Mouse (Mus musculus) stomach, postnatal 0 days (tissue): ENCODE data around the gene Ptdss2. TPM values are rescaled to one million over a fixed set of nuclear protein-coding genes. Genes with fewer than 3 reads are reported as not detected.

Experiments
- ATAC-seq: fragments of 200-750 bp; cut with Nextera tagmentation; 2 replicates; pipeline ENCODE4 v1.8.0; 2017; ENCODE audit not compliant: low FRiP score, low TSS enrichment
- DNase-seq: peaks from one replicate; pipeline ENCODE4 v3.0.0-alpha.2; 2016; ENCODE audit warnings: low spot score
- H3K27ac ChIP-seq: fragments of 300-500 bp; sonication (generic); replicated peaks from 2 replicates; pipeline ENCODE4 v1.5.1; 2014; ENCODE audit warnings: mild to moderate bottlenecking, control low read depth
- H3K27me3 ChIP-seq: fragments of 300-500 bp; sonication (generic); 2 replicates; pipeline ENCODE4 v1.6.1; 2014; ENCODE audit warnings: low read length; ENCODE audit not compliant: control insufficient read depth, insufficient read depth
- H3K36me3 ChIP-seq: fragments of 300-500 bp; sonication (generic); 2 replicates; pipeline ENCODE4 v1.6.1; 2014; ENCODE audit warnings: low read length, mixed read lengths; ENCODE audit not compliant: control insufficient read depth, insufficient read depth
- H3K4me1 ChIP-seq: fragments of 300-500 bp; sonication (generic); replicated peaks from 2 replicates; pipeline ENCODE4 v1.6.1; 2014; ENCODE audit warnings: antibody characterized with exemption; ENCODE audit not compliant: control insufficient read depth, insufficient read depth
- H3K4me2 ChIP-seq: fragments of 300-500 bp; sonication (generic); replicated peaks from 2 replicates; pipeline ENCODE4 v1.6.1; 2014; ENCODE audit warnings: low read depth, mild to moderate bottlenecking, control low read depth, moderate library complexity
- H3K4me3 ChIP-seq: fragments of 300-500 bp; sonication (generic); 2 replicates; pipeline ENCODE4 v1.5.1; 2014; ENCODE audit warnings: low read depth, low read length, control low read depth
- H3K9ac ChIP-seq: fragments of 300-500 bp; sonication (generic); 2 replicates; pipeline ENCODE4 v1.6.1; 2014; ENCODE audit warnings: mild to moderate bottlenecking, low read length, control low read depth, mixed read lengths
- H3K9me3 ChIP-seq: fragments of 300-500 bp; sonication (generic); 2 replicates; pipeline ENCODE4 v1.6.1; 2016; ENCODE audit warnings: low read length; ENCODE audit not compliant: control insufficient read depth
- CTCF ChIP-seq: IDR thresholded peaks from 2 replicates; pipeline ENCODE4 v1.5.1; 2016; ENCODE audit warnings: antibody characterized with exemption, low read depth, mild to moderate bottlenecking, moderate library complexity
- EP300 ChIP-seq: optimal IDR thresholded peaks from 2 replicates; pipeline ENCODE3; 2016; ENCODE audit warnings: antibody characterized with exemption
- WGBS: fragments of 180-500 bp; shearing (Covaris S2); extraction: QIAGEN DNeasy Blood & Tissue Kit; methylation state at CpG from one replicate; pipeline ENCODE4 v1.1.7; 2014; 5-methylcytosine and 5-hydroxymethylcytosine counted together
- polyA plus RNA-seq: library from polyadenylated mRNA; unstranded; fragments of >200 nt; fragmentation: Nextera tagmentation; extraction: Ambion mirVana; gene quantifications from 2 replicates; pipeline ENCODE4 v1.2.1, GENCODE M21; 2015

Ptdss2 gene
- polyA plus RNA-seq, 1 experiment from 2014 or later: 22.9 TPM

DNA sequence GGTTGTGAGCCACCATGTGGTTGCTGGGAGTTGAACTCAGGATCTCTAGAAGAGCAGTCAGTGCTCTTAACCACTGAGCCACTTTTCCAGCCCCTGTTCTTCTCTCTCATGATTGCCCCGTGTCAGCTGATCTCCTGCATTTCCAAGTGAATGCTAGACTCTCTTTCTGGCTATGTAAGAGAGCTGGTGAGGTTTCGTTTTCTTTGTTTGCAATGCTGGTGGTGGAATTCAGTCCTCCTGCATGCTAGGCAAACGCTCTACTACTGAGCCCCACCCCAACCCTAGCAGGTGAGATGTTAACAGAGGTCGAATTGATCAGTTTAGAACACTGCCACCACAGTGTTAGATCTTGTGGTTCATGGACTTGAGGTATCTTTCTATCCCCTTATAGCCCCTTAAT is 26.5 kb downstream of the Ptdss2 start:
- no peak overlapping the region for H3K4me3 ChIP-seq
- no peak overlapping the region for H3K27ac ChIP-seq
- no peaks in the 10 kb centered on the region for H3K9me3 ChIP-seq
- H3K4me1 ChIP-seq: no peaks in the 10 kb centered on the region
- peaks cover 4% of the 10 kb centered on the region; the same call in 1 of the 2 replicates for H3K36me3 ChIP-seq
- 62% methylated on average over 4 of the region's 4 CpGs for WGBS
- no peaks in the 10 kb centered on the region for H3K27me3 ChIP-seq
- H3K9ac ChIP-seq: no peak overlapping the region
- TF ChIP-seq CTCF (no peak), EP300 (no peak)
- no peak overlapping the region for H3K4me2 ChIP-seq
- DNase-seq (peak; percentile 37), ATAC-seq (peak; percentile 66)

DNA sequence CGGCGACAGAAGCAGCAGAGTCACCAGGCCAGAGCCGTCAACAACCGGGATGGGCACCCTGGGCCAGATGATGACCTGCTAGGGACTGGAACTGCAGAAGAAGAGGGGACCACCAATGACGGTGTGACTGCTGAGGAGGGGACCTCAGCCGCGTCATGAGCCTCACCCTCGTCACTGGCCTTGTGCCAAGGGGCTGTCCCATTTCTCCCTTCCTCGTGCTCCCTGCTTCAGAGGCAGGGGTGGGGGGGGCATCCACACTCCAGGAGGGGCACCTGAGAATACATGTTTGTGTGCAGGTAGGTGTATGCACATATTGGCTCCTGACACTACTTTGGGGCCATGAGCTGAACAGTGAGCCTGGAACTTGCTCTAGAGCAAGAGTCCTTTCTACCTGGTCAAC is 33.2 kb downstream of the Ptdss2 start:
- no peak overlapping the region for H3K27ac ChIP-seq
- H3K9ac ChIP-seq: no peak overlapping the region
- no peak overlapping the region for H3K4me3 ChIP-seq
- DNase-seq: no peak
- peaks cover 16% of the 10 kb centered on the region; the same call in 1 of the 2 replicates for H3K36me3 ChIP-seq
- no peak for TF ChIP-seq EP300
- TF ChIP-seq CTCF: no peak
- peaks cover 4% of the 10 kb centered on the region; the same call in 1 of the 2 replicates for H3K9me3 ChIP-seq
- H3K4me2 ChIP-seq: no peak overlapping the region
- ATAC-seq: no peak
- H3K4me1 ChIP-seq: no peaks in the 10 kb centered on the region
- H3K27me3 ChIP-seq: no peaks in the 10 kb centered on the region
- 75% methylated on average over 9 of the region's 9 CpGs for WGBS

DNA sequence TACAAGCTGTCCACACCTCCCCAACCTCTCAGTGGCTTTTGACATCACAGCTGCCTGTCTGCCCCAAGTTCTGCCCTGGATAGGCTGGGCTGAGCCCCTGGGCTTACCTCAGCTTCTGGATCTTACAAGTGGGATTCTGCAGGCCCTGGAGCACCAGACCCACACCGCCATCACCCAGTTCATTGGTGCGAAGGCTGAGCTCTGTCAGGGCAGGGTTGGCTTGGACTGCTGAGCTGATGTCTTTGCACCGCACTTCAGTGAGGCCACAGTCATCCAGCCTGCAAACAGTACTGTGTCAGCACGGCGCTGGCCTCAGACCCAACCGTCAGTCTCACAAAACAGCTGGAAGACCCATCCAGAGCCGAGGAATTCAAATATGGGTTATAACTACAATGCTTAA is 42.2 kb downstream of the Ptdss2 start:
- H3K9ac ChIP-seq: no peak overlapping the region
- H3K4me2 ChIP-seq: no peak overlapping the region
- ATAC-seq: peak; percentile 25; the same call in 1 of the 2 replicates
- H3K9me3 ChIP-seq: no peaks in the 10 kb centered on the region
- peaks cover 9% of the 10 kb centered on the region for H3K4me1 ChIP-seq
- TF ChIP-seq CTCF: no peak
- no peak for TF ChIP-seq EP300
- DNase-seq: no peak
- H3K4me3 ChIP-seq: no peak overlapping the region
- H3K27ac ChIP-seq: peak overlapping the region; percentile 80
- H3K36me3 ChIP-seq: peaks cover 33% of the 10 kb centered on the region
- 83% methylated on average over 7 of the region's 7 CpGs for WGBS
- no peaks in the 10 kb centered on the region for H3K27me3 ChIP-seq

DNA sequence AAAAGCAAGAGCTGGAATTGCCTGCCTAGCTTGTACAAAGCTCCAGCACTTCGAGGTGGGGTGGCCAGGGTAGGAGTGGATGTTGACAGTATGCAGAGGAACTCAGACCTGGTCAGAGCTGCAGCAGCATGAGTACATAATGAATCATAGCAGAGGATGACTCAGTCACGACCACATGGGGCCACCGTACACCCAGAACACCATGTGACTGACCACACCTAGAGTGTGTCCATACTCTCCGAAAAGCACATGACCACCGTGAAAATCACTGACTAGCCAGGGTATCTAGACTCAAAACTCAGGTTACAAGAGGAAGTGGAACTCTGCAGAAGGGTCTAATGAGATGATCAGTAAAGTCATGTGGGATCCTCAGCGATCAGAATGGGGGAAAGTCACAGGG is 42.7 kb downstream of the Ptdss2 start:
- WGBS: 59% methylated on average over 6 of the region's 6 CpGs
- ATAC-seq (peak; percentile 93), DNase-seq (peak; percentile 86)
- no peak overlapping the region for H3K4me2 ChIP-seq
- no peak overlapping the region for H3K4me3 ChIP-seq
- H3K9me3 ChIP-seq: no peaks in the 10 kb centered on the region
- H3K9ac ChIP-seq: no peak overlapping the region
- H3K36me3 ChIP-seq: peaks cover 33% of the 10 kb centered on the region
- peak overlapping the region; percentile 80 for H3K27ac ChIP-seq
- no peaks in the 10 kb centered on the region for H3K27me3 ChIP-seq
- TF ChIP-seq CTCF (no peak), EP300 (no peak)
- H3K4me1 ChIP-seq: peaks cover 9% of the 10 kb centered on the region

DNA sequence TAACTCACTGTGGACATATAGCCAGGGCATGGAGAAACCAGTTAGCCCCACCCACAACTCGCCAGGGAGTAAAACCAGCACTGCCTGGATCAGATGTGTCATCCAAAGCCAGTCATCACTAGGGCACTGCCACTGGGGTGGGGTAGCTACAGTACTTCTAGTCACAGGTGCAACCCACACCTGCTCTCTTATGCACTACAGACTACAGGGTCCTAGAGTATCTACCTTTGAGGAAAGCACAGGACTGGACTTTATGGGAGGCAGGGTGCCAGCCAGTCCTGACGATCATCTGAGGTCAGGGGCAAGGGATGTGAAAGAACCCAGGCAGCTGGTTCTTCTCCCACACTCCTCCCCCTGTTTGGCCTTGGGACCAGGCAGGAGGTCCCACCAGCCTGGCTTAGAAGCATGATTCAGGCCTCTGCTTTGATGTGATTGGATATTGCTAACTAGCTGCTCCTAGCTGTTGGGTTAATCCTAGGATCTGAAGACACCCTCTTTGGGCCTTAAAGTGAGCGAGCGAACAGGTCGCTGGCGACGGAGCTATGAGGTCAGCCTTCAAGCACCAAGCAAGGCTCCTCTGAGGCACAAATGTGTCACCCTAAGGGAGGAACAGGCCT is 45.8 kb downstream of the Ptdss2 start:
- Histone ChIP-seq H3K9me3 (no peaks in the 10 kb centered on the region), H3K4me2 (peak overlapping the region; percentile 74), H3K9ac (peak overlapping the region; percentile 76), H3K36me3 (peaks cover 14% of the 10 kb centered on the region), H3K27ac (peak overlapping the region; percentile 93), H3K4me3 (peak overlapping the region; percentile 59), H3K27me3 (no peaks in the 10 kb centered on the region), H3K4me1 (peaks cover 9% of the 10 kb centered on the region)
- no peak for TF ChIP-seq CTCF
- TF ChIP-seq EP300: no peak
- DNase-seq: peak; percentile 79
- peak; percentile 63 for ATAC-seq
- 6% methylated on average over 7 of the region's 7 CpGs for WGBS

DNA sequence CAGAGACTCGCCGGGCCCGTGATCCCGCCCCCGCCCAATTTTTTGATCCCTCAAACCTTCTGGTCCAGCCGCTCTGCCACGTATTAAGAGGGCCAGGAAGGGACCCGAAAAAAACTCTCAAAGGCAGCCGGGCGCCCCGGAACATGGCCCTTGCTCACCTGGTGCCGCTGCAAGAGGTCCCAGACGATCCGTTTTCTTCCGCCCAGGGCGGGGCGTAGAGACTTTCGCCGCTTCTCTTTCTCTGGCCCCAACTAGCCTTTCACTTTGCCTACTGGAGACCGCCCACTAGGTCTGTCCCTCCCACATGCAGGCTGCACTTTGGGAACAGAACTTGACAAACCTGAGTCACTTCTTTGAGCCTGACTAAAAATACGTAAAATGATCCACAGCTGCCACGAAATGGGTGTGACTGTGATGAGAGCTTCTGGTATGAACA is 46.4 kb downstream of the Ptdss2 start:
- ATAC-seq (peak; percentile 50), DNase-seq (peak; percentile 86)
- TF ChIP-seq CTCF (no peak), EP300 (peak; percentile 60)
- peaks cover 11% of the 10 kb centered on the region; the same call in 1 of the 2 replicates for H3K36me3 ChIP-seq
- H3K27ac ChIP-seq: peak overlapping the region; percentile 93
- H3K4me3 ChIP-seq: peak overlapping the region; percentile 59
- peaks cover 9% of the 10 kb centered on the region for H3K4me1 ChIP-seq
- H3K9me3 ChIP-seq: no peaks in the 10 kb centered on the region
- no peaks in the 10 kb centered on the region for H3K27me3 ChIP-seq
- peak overlapping the region; percentile 74 for H3K4me2 ChIP-seq
- under 1% methylated on average over 22 of the region's 22 CpGs for WGBS
- H3K9ac ChIP-seq: peak overlapping the region; percentile 76
